Mouse (Mus musculus) ES-E14 (cell line): Measurements from ENCODE around the gene Serpinf2. TPM values are rescaled to one million over a fixed set of nuclear protein-coding genes. Genes with fewer than 3 reads are reported as not detected.

Experiments
- DNase-seq: peaks from one replicate; pipeline ENCODE4 v3.0.0-alpha.2; 2013; ENCODE audit warnings: low read depth, low spot score
- H3K27ac ChIP-seq: 2 replicates; pipeline ENCODE4 v1.5.1; 2012; ENCODE audit warnings: low read depth, mild to moderate bottlenecking, low read length, moderate library complexity, mixed read lengths; ENCODE audit not compliant: poor library complexity, insufficient read depth, severe bottlenecking
- H3K36me3 ChIP-seq: 2 replicates; pipeline ENCODE4 v1.6.1; 2012; ENCODE audit warnings: mild to moderate bottlenecking, low read length, moderate library complexity, mixed read lengths; ENCODE audit not compliant: control insufficient read depth, poor library complexity, insufficient read depth, severe bottlenecking
- H3K4me1 ChIP-seq, 2 experiments: fragments of 150-350 bp in 1 of 2; sonication (generic) in 1 of 2; 2 replicates each; pipeline ENCODE4 v1.6.1; 2012; ENCODE audit warnings: low read length in 2 of 2, mild to moderate bottlenecking in 1 of 2, mixed read lengths in 1 of 2; ENCODE audit not compliant: control insufficient read depth in 2 of 2, insufficient read depth in 2 of 2, poor library complexity in 1 of 2
- H3K4me3 ChIP-seq, 2 experiments: fragments of 150-350 bp in 1 of 2; sonication (generic) in 1 of 2; 2 replicates each; pipeline ENCODE4 v1.5.1; 2012; ENCODE audit warnings: low read length in 2 of 2, low read depth in 1 of 2, mild to moderate bottlenecking in 1 of 2, mixed read lengths in 1 of 2; ENCODE audit not compliant: insufficient read depth in 1 of 2, poor library complexity in 1 of 2, severe bottlenecking in 1 of 2
- H3K9ac ChIP-seq: 2 replicates; pipeline ENCODE4 v1.6.1; 2012; ENCODE audit warnings: low read depth, mild to moderate bottlenecking, low read length, mixed read lengths; ENCODE audit not compliant: poor library complexity, insufficient read depth, severe bottlenecking
- H3K9me3 ChIP-seq: fragments of 150-350 bp; sonication (generic); 2 replicates; pipeline ENCODE4 v1.6.1; 2012; ENCODE audit warnings: low read depth, mild to moderate bottlenecking, low read length; ENCODE audit not compliant: control insufficient read depth, insufficient read depth
- CHD2 ChIP-seq: IDR thresholded peaks from 2 replicates; pipeline ENCODE4 v1.6.1; 2014; ENCODE audit warnings: mild to moderate bottlenecking, low read depth, low read length, inconsistent platforms
- HCFC1 ChIP-seq: IDR thresholded peaks from 2 replicates; pipeline ENCODE4 v1.6.1; 2012; ENCODE audit warnings: low read length, inconsistent platforms, borderline replicate concordance; ENCODE audit not compliant: insufficient read depth
- MAFK ChIP-seq: IDR thresholded peaks from 2 replicates; pipeline ENCODE4 v1.6.1; 2014; ENCODE audit warnings: mild to moderate bottlenecking, low read depth, low read length, inconsistent platforms; ENCODE audit not compliant: insufficient read depth
- ZC3H11A ChIP-seq: IDR thresholded peaks from 2 replicates; pipeline ENCODE4 v1.6.1; 2012; ENCODE audit warnings: low read depth, mild to moderate bottlenecking, inconsistent platforms, low read length, borderline replicate concordance
- ZNF384 ChIP-seq: IDR thresholded peaks from 2 replicates; pipeline ENCODE4 v1.6.1; 2012; ENCODE audit warnings: low read depth, low read length, inconsistent platforms
- in situ Hi-C, 2 experiments: fragments of 600-800 bp; cut with MboI; formaldehyde crosslinking; loops; one replicate each; pipeline ENCODE4 v1.15.1; 2025; ENCODE audit warnings: low sequenced_read_pairs in 2 of 2, inconsistent platforms in 1 of 2; ENCODE audit not compliant: unreplicated experiment in 2 of 2
- total RNA-seq: library from RNA; depleted of rRNA; stranded (reverse); fragments of 300-350 nt; gene quantifications from 2 replicates; pipeline ENCODE4 v1.2.3, GENCODE M21; 2012

Gene Serpinf2
- total RNA-seq, 1 experiment, result 0.27 TPM

DNA sequence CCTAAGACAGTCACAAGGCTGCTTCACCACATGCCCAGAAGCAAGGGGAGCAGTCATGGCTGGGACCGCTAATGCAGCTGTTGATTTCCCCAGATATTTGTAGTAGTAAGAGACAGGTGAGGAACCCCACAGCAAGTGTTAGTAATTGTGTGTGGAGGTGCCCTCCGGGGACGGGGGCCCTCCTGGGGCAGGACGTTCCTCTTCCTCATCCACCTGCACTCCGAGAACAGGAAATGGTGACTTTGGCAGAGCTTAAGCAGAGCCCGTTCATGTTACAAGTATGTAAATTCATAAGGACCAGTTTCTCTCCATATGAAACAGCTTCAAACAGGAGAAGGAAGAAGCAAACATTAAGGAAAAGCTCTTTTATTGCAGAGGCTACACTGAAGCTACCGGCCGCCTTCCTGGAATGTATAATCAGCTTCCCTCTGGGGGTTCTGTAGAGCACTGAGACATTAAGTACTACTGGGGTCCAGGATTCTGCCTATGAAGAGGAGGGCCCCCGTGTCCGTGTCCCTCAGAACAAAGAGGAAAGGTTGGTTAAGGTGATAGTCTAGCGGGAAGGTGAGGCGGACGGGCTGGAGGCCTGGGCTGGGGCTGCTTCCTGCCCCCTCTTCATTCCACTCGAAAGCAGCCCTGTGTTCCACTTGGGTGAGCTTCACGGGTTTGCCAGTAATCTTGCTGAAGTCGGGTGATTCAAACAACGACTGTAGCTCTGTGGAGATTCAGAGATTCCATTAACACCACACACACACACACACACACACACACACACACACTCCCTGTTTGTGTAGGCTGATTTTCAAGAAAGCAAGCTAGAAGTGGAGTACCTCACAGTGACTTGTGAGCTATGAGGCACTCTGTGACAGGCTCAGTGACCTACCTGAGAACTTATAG is 29.5 kb downstream of the Serpinf2 start:
- H3K4me1 ChIP-seq, result no peaks in the 10 kb centered on the region
- no peak overlapping the region for H3K27ac ChIP-seq
- H3K36me3 ChIP-seq, result peaks cover 4% of the 10 kb centered on the region; the same call in 1 of the 2 replicates
- no peak overlapping the region for H3K4me3 ChIP-seq
- TF ChIP-seq ZC3H11A (no peak), MAFK (no peak), CHD2 (no peak), HCFC1 (no peak), ZNF384 (no peak)
- no peak overlapping the region for H3K9ac ChIP-seq
- in situ Hi-C loops, result no loop called here
- no peaks in the 10 kb centered on the region for H3K9me3 ChIP-seq
- DNase-seq, result no peak

DNA sequence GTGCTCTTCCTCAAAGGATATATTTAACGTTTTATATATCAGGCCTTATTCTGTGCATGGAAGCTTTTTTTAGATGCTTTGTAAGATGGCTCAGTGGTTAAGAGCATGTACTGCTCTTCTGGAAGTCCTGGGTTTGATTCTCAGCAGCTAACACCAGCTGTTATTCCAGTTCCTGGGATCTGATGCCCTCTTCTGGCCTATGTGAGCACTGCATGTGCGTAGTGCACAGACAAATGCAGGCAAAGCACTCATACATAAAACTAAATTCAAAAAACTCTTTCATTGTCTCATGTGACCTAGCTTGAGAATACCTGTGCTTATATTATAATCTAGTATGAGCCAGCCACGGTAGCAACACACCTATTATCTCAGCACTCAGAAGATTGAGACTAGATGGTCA is 32.5 kb downstream of the Serpinf2 start:
- Histone ChIP-seq H3K9me3 (no peaks in the 10 kb centered on the region), H3K27ac (no peak overlapping the region), H3K36me3 (peaks cover 10% of the 10 kb centered on the region), H3K4me1 (no peaks in the 10 kb centered on the region), H3K4me3 (no peak overlapping the region), H3K9ac (no peak overlapping the region)
- TF ChIP-seq HCFC1, result no peak
- no peak for TF ChIP-seq ZC3H11A
- no peak for TF ChIP-seq MAFK
- TF ChIP-seq CHD2, result no peak
- TF ChIP-seq ZNF384, result no peak
- in situ Hi-C loops, result no loop called here
- peak; percentile 57 for DNase-seq

DNA sequence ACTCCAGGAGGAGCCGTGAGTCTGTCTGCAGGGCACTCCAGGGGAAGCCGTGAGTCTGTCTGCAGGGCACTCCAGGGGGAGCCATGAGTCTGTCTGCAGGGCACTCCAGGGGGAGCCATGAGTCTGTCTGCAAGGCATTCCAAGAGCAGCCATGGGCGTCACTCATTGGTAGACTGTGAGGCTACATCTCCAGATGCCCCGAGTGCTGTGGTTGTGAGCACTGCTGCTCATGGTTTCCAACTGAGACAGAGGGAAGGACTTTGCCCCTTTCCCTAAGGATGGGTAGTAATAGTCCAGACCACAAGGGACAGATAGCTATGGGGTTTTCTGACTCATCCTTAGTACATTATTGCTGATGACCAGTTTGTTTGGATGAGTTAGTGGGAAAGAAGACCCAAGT is 33.3 kb downstream of the Serpinf2 start:
- in situ Hi-C loops, result no loop called here
- no peak for TF ChIP-seq MAFK
- no peak for TF ChIP-seq ZNF384
- TF ChIP-seq CHD2, result no peak
- no peak for TF ChIP-seq ZC3H11A
- no peak for TF ChIP-seq HCFC1
- no peak for DNase-seq
- H3K36me3 ChIP-seq, result peaks cover 10% of the 10 kb centered on the region
- no peak overlapping the region for H3K9ac ChIP-seq
- H3K4me3 ChIP-seq, result no peak overlapping the region
- no peaks in the 10 kb centered on the region for H3K9me3 ChIP-seq
- H3K4me1 ChIP-seq, result no peaks in the 10 kb centered on the region
- H3K27ac ChIP-seq, result no peak overlapping the region

DNA sequence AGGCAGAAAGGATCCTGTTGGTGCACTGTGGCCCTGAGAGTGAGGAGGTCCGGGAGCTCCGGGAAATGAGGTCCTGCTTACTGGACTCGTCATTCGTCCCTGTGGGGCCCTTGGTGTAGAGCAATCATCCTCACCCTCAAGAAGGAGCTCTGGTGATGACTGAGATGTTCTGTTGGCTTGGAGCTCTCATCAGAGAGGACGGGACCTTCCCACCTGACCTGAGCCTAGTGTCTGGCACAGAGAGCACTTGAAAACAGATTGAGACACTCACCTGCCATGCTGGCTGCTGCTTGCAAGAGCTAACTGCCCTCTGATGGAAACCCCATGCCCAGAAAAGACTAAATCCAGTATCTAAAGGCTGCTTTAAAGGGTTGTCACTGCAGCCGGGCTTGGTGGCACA is 34.6 kb downstream of the Serpinf2 start:
- in situ Hi-C loops, result no loop called here
- no peak overlapping the region for H3K9ac ChIP-seq
- no peak overlapping the region for H3K27ac ChIP-seq
- DNase-seq, result no peak
- TF ChIP-seq ZC3H11A (no peak), ZNF384 (no peak), HCFC1 (no peak), CHD2 (no peak), MAFK (no peak)
- no peaks in the 10 kb centered on the region for H3K9me3 ChIP-seq
- peaks cover 7% of the 10 kb centered on the region for H3K36me3 ChIP-seq
- H3K4me3 ChIP-seq, result no peak overlapping the region
- H3K4me1 ChIP-seq, result no peaks in the 10 kb centered on the region
